Mouse (Mus musculus): ENCODE measurements at regions not wholly inside any gene's neighbourhood (a gene's known extent, or its start where the extent isn't known, plus 50 kb on each side); places are given as distances from the start of the nearest gene placed in this dataset.

DNA sequence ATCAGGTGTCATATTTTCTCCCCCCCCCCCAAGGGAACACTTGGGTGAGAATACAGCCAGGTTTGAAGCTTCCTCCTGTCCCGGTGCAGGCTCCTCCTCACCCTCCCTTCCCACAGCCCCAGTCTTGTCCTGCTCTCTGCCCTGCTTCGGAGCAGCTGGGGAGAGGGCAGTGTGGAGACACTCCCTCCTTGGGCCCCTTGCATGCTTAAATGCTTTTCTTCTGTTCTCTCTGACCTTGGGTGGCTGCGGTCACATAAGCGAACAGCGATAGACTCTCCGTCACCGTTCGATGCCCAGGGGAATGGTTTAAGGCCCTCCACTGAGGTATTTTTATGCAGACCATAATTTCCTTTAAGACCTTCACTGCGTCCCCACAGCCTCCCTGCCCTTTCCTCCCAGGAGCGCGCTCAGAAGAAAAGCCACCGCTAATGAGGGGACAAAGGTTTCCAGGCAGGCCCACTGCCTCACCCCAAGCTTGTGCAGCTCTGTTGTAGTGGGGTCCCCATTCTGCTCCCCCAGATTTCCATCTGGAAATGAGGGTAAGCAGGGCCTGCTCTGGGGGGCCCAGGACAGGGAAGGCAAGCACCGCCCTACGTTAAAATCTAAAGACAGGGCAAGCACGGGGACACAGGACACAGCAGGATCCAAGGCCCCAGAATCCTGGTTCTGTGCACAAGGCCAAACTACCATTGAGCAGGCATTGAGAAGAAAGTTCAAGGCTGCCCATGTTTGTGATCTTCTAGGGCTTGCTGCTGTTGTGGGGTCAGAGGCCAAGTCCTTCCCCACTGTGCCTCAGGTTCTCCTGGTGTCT lies 195.7 kb downstream of the Gm26897 start:
- Histone ChIP-seq H3K27ac (ENCODE audit: control insufficient read depth, low read depth, low read length) (no peak overlapping the region), H3K27me3 (ENCODE audit: control insufficient read depth in 1 of 2, insufficient read depth in 2 of 2, low read length in 2 of 2) (no peaks in the 10 kb centered on the region), H3K9me3 (replicated peaks; ENCODE audit: insufficient read depth, low read length) (no peaks in the 10 kb centered on the region)

DNA sequence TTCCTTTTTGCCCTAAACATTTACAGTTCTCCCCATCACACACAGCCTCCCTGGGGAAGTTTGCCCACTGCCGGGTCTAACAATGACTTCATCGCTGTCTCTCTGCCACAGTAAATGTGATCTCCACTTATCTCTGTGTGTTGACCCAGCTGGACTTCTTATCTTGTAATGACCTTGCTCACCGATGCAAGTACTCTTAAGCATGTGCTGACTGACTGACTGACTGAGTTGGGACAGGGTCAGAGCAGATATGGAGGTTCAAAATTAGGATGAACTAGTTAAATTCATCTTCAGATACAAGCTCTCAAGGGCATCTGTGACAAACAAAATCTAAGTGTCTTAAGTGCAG lies 196.2 kb downstream of the Gm26897 start:
- Histone ChIP-seq H3K9ac (ENCODE audit: control insufficient read depth, low read depth, low read length, poor library complexity, severe bottlenecking) (no peak overlapping the region), H3K36me3 (ENCODE audit: control insufficient read depth in 1 of 2, insufficient read depth in 2 of 2, low read length in 2 of 2) (no peaks in the 10 kb centered on the region), H3K4me3 (ENCODE audit: control insufficient read depth in 1 of 2, insufficient read depth in 1 of 2, low read depth in 2 of 2, low read length in 2 of 2) (no peak overlapping the region), H3K9me3 (replicated peaks; ENCODE audit: insufficient read depth, low read length) (no peaks in the 10 kb centered on the region), H3K27ac (ENCODE audit: control insufficient read depth, low read depth, low read length) (no peak overlapping the region), H3K79me2 (ENCODE audit: control insufficient read depth, insufficient read depth, low read length, poor library complexity) (no peaks in the 10 kb centered on the region), H3K4me1 (ENCODE audit: control insufficient read depth in 1 of 2, insufficient read depth in 2 of 2, low read length in 2 of 2) (no peaks in the 10 kb centered on the region), H3K27me3 (ENCODE audit: control insufficient read depth in 1 of 2, insufficient read depth in 2 of 2, low read length in 2 of 2) (no peaks in the 10 kb centered on the region)
- no peak for DNase-seq (ENCODE audit: low read depth, low spot score)
- no peak for TF ChIP-seq CTCF (IDR thresholded peaks at IDR 0.05 in 2 of 3, conservative IDR thresholded peaks at IDR 0.05 in 1 of 3; ENCODE audit: control insufficient read depth in 1 of 3, insufficient read depth in 1 of 3, low read depth in 2 of 3, low read length in 3 of 3, poor library complexity in 1 of 3, severe bottlenecking in 1 of 3)
- TF ChIP-seq MAZ (IDR thresholded peaks at IDR 0.05; ENCODE audit: low read depth, low read length): no peak
- TF ChIP-seq NRF1 (IDR thresholded peaks at IDR 0.05; ENCODE audit: insufficient read depth, low read depth, low read length, poor library complexity, severe bottlenecking): no peak
- no peak for TF ChIP-seq ZKSCAN1 (IDR thresholded peaks at IDR 0.05; ENCODE audit: low read depth, low read length)
- no peak for TF ChIP-seq ELF1 (IDR thresholded peaks at IDR 0.05; ENCODE audit: low read depth, low read length)
- no peak for TF ChIP-seq CHD1 (IDR thresholded peaks at IDR 0.05; ENCODE audit: low read depth, low read length)
- no peak for TF ChIP-seq MYC (IDR thresholded peaks at IDR 0.05; ENCODE audit: low read depth, low read length)
- TF ChIP-seq POLR2AphosphoS5 (IDR thresholded peaks at IDR 0.05; ENCODE audit: borderline replicate concordance, low read depth, low read length): no peak
- TF ChIP-seq MXI1 (IDR thresholded peaks at IDR 0.05; ENCODE audit: low read depth, low read length): no peak
- no peak for TF ChIP-seq ETS1 (IDR thresholded peaks at IDR 0.05; ENCODE audit: low read depth, low read length)
- no peak for TF ChIP-seq E2F4 (IDR thresholded peaks at IDR 0.05; ENCODE audit: borderline replicate concordance, low read depth, low read length)

More for the DNA sequence above, 195.7 kb downstream of the Gm26897 start:
- H3K36me3 ChIP-seq (ENCODE audit: control insufficient read depth in 1 of 2, insufficient read depth in 2 of 2, low read length in 2 of 2): no peaks in the 10 kb centered on the region
- no peak for DNase-seq (ENCODE audit: low read depth, low spot score)
- H3K4me1 ChIP-seq (ENCODE audit: control insufficient read depth in 1 of 2, insufficient read depth in 2 of 2, low read length in 2 of 2): no peaks in the 10 kb centered on the region
- no peak overlapping the region for H3K4me3 ChIP-seq (ENCODE audit: control insufficient read depth in 1 of 2, insufficient read depth in 1 of 2, low read depth in 2 of 2, low read length in 2 of 2)
- TF ChIP-seq USF1 (IDR thresholded peaks at IDR 0.05; ENCODE audit: low read depth, low read length) (no peak), MAZ (IDR thresholded peaks at IDR 0.05; ENCODE audit: low read depth, low read length) (no peak), CHD1 (IDR thresholded peaks at IDR 0.05; ENCODE audit: low read depth, low read length) (no peak), RCOR1 (IDR thresholded peaks at IDR 0.05; ENCODE audit: low read depth, low read length) (no peak)
- no peaks in the 10 kb centered on the region for H3K79me2 ChIP-seq (ENCODE audit: control insufficient read depth, insufficient read depth, low read length, poor library complexity)
- H3K9ac ChIP-seq (ENCODE audit: control insufficient read depth, low read depth, low read length, poor library complexity, severe bottlenecking): no peak overlapping the region

GRCm38 (mm10) chr5:111931733-111932132 lies 198.0 kb downstream of the Gm26897 start:
- Histone ChIP-seq H3K36me3 (ENCODE audit: control insufficient read depth in 1 of 2, insufficient read depth in 2 of 2, low read length in 2 of 2) (no peaks in the 10 kb centered on the region), H3K4me1 (ENCODE audit: control insufficient read depth in 1 of 2, insufficient read depth in 2 of 2, low read length in 2 of 2) (no peaks in the 10 kb centered on the region), H3K27me3 (ENCODE audit: control insufficient read depth in 1 of 2, insufficient read depth in 2 of 2, low read length in 2 of 2) (no peaks in the 10 kb centered on the region), H3K9me3 (replicated peaks; ENCODE audit: insufficient read depth, low read length) (no peaks in the 10 kb centered on the region), H3K9ac (ENCODE audit: control insufficient read depth, low read depth, low read length, poor library complexity, severe bottlenecking) (no peak overlapping the region), H3K27ac (ENCODE audit: control insufficient read depth, low read depth, low read length) (no peak overlapping the region), H3K79me2 (ENCODE audit: control insufficient read depth, insufficient read depth, low read length, poor library complexity) (no peaks in the 10 kb centered on the region), H3K4me3 (ENCODE audit: control insufficient read depth in 1 of 2, insufficient read depth in 1 of 2, low read depth in 2 of 2, low read length in 2 of 2) (no peak overlapping the region)
- no peak for TF ChIP-seq RAD21 (IDR thresholded peaks at IDR 0.05; ENCODE audit: low read depth, low read length)
- TF ChIP-seq CTCF (IDR thresholded peaks at IDR 0.05 in 2 of 3, conservative IDR thresholded peaks at IDR 0.05 in 1 of 3; ENCODE audit: control insufficient read depth in 1 of 3, insufficient read depth in 1 of 3, low read depth in 2 of 3, low read length in 3 of 3, poor library complexity in 1 of 3, severe bottlenecking in 1 of 3): peak; percentile 4 to 38 (median 14); a peak in 2 of 6 replicates
- no peak for DNase-seq (ENCODE audit: low read depth, low spot score)
